Mouse (Mus musculus): ENCODE data around the gene Chaf1b. TPM values are rescaled to one million over a fixed set of nuclear protein-coding genes. Genes with fewer than 3 reads are reported as not detected.

The Chaf1b gene
- polyA plus RNA-seq, 1 experiment from 2014 or later = 53.8 TPM

DNA sequence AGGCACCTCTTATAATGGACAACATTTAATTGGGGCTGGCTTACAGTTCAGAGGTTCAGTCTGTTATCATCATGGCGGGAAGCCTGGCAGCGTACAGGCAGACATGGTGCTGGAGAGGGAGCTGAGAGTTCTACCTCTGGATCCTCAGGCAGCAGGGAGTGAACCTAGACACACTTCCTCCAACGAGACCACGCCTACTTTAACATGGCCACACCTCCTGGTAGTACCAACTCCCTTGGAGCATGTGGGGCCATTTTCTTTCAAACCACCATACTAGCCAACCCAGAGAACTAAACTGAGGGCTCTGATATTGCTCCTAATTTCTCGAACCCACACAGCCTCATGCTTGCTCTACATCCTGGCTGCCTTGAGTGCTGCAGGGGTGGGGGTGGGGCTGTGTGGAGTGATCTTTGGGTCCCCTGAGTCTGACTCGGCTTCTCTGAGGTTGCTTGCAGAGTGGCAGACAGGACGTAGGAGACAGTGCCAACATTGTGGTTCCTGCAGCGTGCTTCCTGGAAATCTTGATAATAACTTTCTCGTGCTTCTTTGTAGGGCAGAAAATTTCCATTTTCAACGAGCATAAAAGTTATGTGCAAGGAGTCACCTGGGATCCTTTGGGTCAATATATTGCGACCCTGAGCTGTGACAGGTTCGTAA is 7.4 kb downstream of the Chaf1b start:
- H3K27me3 ChIP-seq (replicated peaks) = no peaks in the 10 kb centered on the region
- H3K36me3 ChIP-seq = peaks cover 19% of the 10 kb centered on the region; the same call in 1 of the 2 replicates
- WGBS = 79% methylated on average over 12 of the region's 12 CpGs
- H3K27ac ChIP-seq = no peak overlapping the region
- H3K9me3 ChIP-seq = no peaks in the 10 kb centered on the region
- no peak for ATAC-seq (ENCODE audit: insufficient read depth, low FRiP score, low read depth)
- no peak overlapping the region for H3K4me2 ChIP-seq
- no peak overlapping the region for H3K4me3 ChIP-seq (replicated peaks)
- no peaks in the 10 kb centered on the region for H3K4me1 ChIP-seq
- no peak overlapping the region for H3K9ac ChIP-seq

DNA sequence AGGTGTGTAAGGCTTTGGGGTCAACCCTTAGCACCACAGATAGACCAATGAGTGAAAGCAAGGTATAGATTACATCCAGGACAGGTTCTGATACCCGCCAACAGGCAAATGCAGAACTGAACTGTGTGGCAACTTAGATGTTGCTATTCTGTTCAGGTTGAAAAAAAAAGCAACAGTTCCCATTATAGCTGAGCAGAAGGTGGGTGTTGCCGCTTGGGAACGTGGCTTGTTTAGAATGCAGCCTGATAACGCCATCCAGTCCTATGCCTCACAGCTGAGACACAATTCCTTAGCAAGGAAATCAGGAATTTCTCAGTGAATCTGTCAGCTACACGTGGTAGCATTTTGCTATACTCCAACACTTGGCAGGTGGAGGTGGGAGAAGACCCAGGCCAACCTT is 9.6 kb downstream of the Chaf1b start:
- Histone ChIP-seq H3K9ac (no peak overlapping the region), H3K4me2 (no peak overlapping the region), H3K36me3 (peaks cover 15% of the 10 kb centered on the region; the same call in 1 of the 2 replicates), H3K9me3 (no peaks in the 10 kb centered on the region), H3K27ac (no peak overlapping the region), H3K4me3 (replicated peaks) (no peak overlapping the region), H3K4me1 (no peaks in the 10 kb centered on the region), H3K27me3 (replicated peaks) (no peaks in the 10 kb centered on the region)
- WGBS = 87% methylated on average over 5 of the region's 5 CpGs
- ATAC-seq (ENCODE audit: insufficient read depth, low FRiP score, low read depth) = no peak

DNA sequence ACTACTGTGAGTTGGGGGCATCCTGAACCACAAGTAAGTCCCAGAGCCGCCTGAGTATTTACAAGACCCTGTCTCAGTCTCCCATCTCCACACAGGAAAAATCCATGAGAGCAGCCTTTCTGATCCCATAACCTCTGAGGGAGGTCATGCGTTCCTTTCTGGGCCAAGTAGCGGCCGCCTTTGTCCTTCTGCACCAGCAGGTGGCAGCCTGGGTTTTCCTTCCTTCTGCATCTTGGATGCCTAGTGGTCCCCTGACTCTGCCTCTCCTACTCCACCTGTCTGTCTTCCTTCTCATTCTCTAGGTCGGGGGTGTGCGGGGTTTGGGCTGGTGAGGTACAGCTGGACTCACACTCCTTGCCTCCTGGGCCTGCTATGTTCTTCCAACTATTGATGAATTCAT is 19.3 kb downstream of the Chaf1b start:
- H3K4me3 ChIP-seq (replicated peaks) = no peak overlapping the region
- no peaks in the 10 kb centered on the region for H3K27me3 ChIP-seq (replicated peaks)
- no peak overlapping the region for H3K27ac ChIP-seq
- 76% methylated on average over 6 of the region's 6 CpGs for WGBS
- no peak for ATAC-seq (ENCODE audit: insufficient read depth, low FRiP score, low read depth)
- H3K36me3 ChIP-seq = 0 out of 2 replicates have a peak, but pooled peaks cover 21% of the 10 kb centered on the region
- 0 out of 2 replicates have a peak, but pooled peaks cover 9% of the 10 kb centered on the region for H3K4me1 ChIP-seq
- H3K4me2 ChIP-seq = no peak overlapping the region
- no peaks in the 10 kb centered on the region for H3K9me3 ChIP-seq
- H3K9ac ChIP-seq = no peak overlapping the region

DNA sequence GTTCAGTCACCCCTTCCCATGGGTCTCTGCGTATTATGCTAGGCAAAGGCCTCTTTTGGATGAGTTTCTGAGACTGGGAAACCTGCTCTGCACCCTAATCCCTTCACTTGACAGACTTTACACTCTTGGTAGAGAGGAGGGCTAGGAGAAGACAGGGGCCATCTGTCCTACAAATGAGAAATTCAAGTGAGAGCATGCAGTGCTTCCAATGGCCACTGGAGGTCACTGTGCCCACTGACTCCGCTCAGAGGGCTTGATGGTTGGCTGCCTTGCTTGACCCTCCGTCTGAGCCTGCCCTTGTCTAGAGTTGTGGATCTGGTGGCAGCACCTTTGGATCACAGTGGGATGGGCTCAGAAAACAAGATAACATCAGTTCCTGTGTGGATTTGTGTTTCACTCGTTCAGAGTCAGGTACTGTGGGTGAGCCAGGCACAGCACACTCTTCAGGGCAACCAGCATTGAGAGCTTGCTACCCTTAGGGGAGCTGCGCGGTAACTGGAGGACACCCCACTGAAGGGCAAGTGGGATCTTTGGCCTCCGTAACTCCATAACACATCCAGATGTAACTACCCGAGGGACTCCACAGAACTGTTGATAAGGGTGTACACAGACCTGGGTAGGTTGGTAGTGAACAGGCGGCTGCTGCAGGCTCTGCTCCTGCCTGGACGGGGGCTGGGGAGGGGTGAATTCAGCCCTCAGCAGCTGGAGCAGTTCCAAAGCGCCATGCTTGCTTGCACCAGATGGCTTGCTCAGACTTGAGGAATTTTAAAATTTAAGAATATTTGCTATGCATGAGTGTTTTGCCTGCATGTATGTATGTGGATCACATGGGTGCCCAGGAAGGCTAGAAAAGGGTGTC is 22.7 kb downstream of the Chaf1b start:
- 0 out of 2 replicates have a peak, but pooled peaks cover 11% of the 10 kb centered on the region for H3K36me3 ChIP-seq
- H3K4me1 ChIP-seq = 0 out of 2 replicates have a peak, but pooled peaks cover 9% of the 10 kb centered on the region
- H3K27ac ChIP-seq = no peak overlapping the region
- ATAC-seq (ENCODE audit: insufficient read depth, low FRiP score, low read depth) = peak; percentile 25; the same call in 1 of the 2 replicates
- no peak overlapping the region for H3K4me2 ChIP-seq
- H3K4me3 ChIP-seq (replicated peaks) = no peak overlapping the region
- no peak overlapping the region for H3K9ac ChIP-seq
- 53% methylated on average over 11 of the region's 11 CpGs for WGBS
- no peaks in the 10 kb centered on the region for H3K9me3 ChIP-seq
- H3K27me3 ChIP-seq (replicated peaks) = no peaks in the 10 kb centered on the region

DNA sequence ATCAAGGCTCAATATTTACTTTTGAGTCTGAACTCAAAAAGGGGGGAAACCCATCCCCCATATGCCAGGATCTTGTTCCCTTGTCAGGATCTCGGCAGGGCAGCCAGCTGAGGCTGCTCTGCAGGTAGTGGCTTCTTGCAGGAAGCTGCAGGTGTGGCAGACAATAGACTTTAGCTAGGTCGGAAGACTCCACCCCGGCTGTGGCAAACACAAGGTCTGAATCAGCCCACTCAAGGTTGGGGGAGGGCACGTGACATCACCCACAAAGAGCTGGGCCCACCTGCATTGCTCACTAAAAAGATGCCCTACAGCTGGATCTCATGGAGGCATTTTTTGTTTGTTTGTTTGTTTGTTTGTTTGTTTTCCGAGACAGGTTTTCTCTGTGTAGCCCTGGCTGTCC is 24.1 kb downstream of the Chaf1b start:
- Histone ChIP-seq H3K27me3 (replicated peaks) (no peaks in the 10 kb centered on the region), H3K9ac (no peak overlapping the region), H3K4me2 (no peak overlapping the region), H3K4me1 (0 out of 2 replicates have a peak, but pooled peaks cover 9% of the 10 kb centered on the region), H3K36me3 (0 out of 2 replicates have a peak, but pooled peaks cover 3% of the 10 kb centered on the region), H3K4me3 (replicated peaks) (no peak overlapping the region), H3K27ac (no peak overlapping the region), H3K9me3 (no peaks in the 10 kb centered on the region)
- WGBS = 74% methylated on average over 5 of the region's 5 CpGs
- no peak for ATAC-seq (ENCODE audit: insufficient read depth, low FRiP score, low read depth)

DNA sequence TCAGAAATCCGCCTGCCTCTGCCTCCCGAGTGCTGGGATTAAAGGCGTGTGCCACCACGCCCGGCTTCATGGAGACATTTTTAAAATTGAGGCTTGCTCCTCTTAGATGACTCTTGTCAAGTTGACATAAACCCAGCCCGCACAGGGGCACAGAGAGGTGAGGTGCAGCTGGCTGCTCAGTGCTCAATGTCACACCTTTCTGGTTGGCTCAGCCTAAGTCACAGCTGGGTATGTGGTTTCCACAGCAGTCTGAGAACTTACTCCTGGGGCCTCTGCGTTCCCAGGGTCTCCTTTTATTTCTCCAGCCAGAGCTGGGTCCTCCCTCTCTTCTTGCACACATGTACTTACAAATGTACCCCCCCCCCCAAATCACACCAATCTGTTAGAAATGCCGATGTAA is 24.5 kb downstream of the Chaf1b start:
- Histone ChIP-seq H3K9me3 (no peaks in the 10 kb centered on the region), H3K4me1 (0 out of 2 replicates have a peak, but pooled peaks cover 9% of the 10 kb centered on the region), H3K9ac (no peak overlapping the region), H3K4me3 (replicated peaks) (no peak overlapping the region), H3K36me3 (0 out of 2 replicates have a peak, but pooled peaks cover 1% of the 10 kb centered on the region), H3K4me2 (no peak overlapping the region), H3K27ac (no peak overlapping the region), H3K27me3 (replicated peaks) (no peaks in the 10 kb centered on the region)
- ATAC-seq (ENCODE audit: insufficient read depth, low FRiP score, low read depth) = no peak
- WGBS = 86% methylated on average over 8 of the region's 8 CpGs

DNA sequence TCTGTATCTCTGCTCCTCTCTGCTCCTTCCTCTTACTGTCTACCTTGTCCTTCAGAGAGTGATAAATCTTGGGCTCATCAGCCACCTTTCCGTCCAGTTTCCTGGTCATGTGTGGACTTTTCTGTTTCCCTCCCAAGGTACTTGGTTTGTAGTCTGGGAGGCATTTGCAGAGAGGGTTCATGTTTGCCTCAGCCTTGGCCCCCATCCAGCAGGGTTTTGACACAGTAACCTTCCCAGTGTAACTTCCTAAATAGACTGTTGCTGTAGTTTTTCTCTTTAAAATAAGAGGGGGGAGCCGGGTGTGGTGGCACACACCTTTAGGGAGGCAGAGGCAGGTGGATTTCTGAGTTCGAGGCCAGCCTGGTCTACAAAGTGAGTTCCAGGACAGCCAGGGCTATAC is 26.2 kb downstream of the Chaf1b start:
- H3K9ac ChIP-seq = no peak overlapping the region
- no peak overlapping the region for H3K4me3 ChIP-seq (replicated peaks)
- no peak for ATAC-seq (ENCODE audit: insufficient read depth, low FRiP score, low read depth)
- H3K4me2 ChIP-seq = no peak overlapping the region
- H3K27ac ChIP-seq = no peak overlapping the region
- no peaks in the 10 kb centered on the region for H3K36me3 ChIP-seq
- WGBS = 83% methylated on average over 3 of the region's 3 CpGs
- H3K4me1 ChIP-seq = 0 out of 2 replicates have a peak, but pooled peaks cover 12% of the 10 kb centered on the region
- no peaks in the 10 kb centered on the region for H3K9me3 ChIP-seq
- H3K27me3 ChIP-seq (replicated peaks) = no peaks in the 10 kb centered on the region

DNA sequence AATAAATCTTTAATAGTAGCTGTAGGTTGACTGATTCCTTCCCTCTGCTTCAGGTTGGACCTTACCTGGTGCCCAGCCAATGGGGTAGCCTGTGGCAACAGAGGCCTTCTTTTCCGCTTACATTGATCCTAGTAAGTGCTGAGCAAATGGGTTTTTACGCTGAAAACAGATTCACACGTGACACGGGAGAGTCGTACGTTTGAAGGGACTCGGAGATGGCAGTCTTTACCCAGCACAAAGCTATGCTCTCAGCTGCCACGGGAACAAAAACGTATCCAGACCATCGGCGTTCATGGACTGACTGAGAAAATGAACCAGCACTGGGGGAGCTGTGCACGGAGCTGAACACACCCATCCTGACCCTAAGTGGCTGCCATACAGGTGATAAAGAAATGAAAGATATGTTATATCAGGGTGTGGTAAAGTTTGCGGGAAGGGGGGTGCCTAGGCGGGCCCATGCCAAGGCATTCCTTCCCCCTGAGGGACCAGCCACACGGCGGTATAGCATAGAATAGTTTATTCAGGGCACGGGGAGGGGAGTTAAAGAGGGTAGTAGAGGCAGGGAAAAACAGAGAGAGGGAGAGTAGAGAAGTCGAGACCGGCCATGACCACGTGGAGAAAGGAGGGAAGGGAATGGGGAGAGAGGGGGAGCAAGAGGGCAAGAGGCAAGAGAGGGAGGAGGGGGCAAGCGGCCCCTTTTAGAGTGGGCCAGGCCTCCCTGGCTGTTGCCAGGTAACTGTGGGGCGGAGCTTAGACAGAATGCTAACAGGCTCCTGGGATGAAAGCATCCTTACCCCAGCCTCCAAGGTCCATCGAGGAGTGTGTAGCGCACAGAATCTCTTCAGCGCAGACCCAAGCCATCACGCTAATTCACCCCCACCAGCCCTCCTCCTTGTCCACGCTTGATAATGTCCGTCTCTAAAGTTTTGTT is 27.3 kb downstream of the Chaf1b start:
- WGBS = 54% methylated on average over 28 of the region's 28 CpGs
- Histone ChIP-seq H3K4me3 (replicated peaks) (no peak overlapping the region), H3K9ac (no peak overlapping the region), H3K36me3 (no peaks in the 10 kb centered on the region), H3K27me3 (replicated peaks) (no peaks in the 10 kb centered on the region), H3K4me2 (no peak overlapping the region), H3K9me3 (no peaks in the 10 kb centered on the region), H3K27ac (peak overlapping the region; percentile 31; the same call in 1 of the 2 replicates), H3K4me1 (0 out of 2 replicates have a peak, but pooled peaks cover 12% of the 10 kb centered on the region)
- ATAC-seq (ENCODE audit: insufficient read depth, low FRiP score, low read depth) = peak; percentile 75

DNA sequence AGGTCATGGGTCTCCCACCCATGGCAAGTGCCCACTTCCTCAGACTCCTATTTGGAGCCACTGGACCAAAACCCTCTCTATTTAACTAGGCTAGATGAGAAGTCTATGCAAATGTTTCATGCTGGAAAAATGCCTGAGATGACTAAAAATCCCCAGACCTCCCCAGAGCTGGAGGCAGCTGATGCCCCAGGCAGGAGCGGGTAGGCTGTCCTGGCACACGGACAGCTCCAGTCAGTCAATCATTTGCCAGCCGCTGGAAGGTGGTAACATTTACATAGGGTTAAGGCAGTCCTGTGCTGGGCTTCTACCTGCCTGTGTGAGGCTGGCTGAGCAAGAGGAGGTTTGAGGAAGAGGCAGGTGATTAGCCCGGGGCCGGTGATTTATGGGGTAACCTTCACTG is 28.5 kb downstream of the Chaf1b start:
- 35% methylated on average over 5 of the region's 5 CpGs for WGBS
- Histone ChIP-seq H3K36me3 (no peaks in the 10 kb centered on the region), H3K27ac (no peak overlapping the region), H3K4me2 (no peak overlapping the region), H3K4me1 (0 out of 2 replicates have a peak, but pooled peaks cover 3% of the 10 kb centered on the region), H3K9me3 (no peaks in the 10 kb centered on the region), H3K9ac (no peak overlapping the region), H3K27me3 (replicated peaks) (no peaks in the 10 kb centered on the region), H3K4me3 (replicated peaks) (no peak overlapping the region)
- ATAC-seq (ENCODE audit: insufficient read depth, low FRiP score, low read depth) = no peak

DNA sequence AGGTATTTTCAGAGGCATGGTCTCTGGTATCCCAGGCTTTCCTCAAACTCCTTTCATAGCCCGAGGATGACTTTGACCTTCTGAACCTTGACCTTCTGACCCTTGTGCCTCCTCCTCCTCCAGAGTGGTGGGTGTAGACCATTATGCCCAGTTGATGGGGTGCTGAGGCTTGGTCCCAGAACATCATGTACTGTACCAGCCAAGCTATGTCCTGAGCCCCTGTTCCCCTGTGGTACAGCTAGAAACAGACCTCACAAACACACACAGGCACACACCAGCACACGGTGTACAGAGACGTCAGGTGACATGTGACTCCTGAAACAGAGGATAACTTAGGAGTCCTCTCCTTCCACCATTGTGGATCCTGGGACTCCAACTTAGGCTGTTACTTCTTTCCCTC is 29.1 kb downstream of the Chaf1b start:
- Histone ChIP-seq H3K27ac (no peak overlapping the region), H3K4me3 (replicated peaks) (no peak overlapping the region), H3K9me3 (no peaks in the 10 kb centered on the region), H3K9ac (no peak overlapping the region), H3K27me3 (replicated peaks) (no peaks in the 10 kb centered on the region), H3K4me1 (peaks cover 7% of the 10 kb centered on the region), H3K36me3 (no peaks in the 10 kb centered on the region), H3K4me2 (no peak overlapping the region)
- ATAC-seq (ENCODE audit: insufficient read depth, low FRiP score, low read depth) = no peak
- WGBS = 54% methylated on average over 3 of the region's 3 CpGs

DNA sequence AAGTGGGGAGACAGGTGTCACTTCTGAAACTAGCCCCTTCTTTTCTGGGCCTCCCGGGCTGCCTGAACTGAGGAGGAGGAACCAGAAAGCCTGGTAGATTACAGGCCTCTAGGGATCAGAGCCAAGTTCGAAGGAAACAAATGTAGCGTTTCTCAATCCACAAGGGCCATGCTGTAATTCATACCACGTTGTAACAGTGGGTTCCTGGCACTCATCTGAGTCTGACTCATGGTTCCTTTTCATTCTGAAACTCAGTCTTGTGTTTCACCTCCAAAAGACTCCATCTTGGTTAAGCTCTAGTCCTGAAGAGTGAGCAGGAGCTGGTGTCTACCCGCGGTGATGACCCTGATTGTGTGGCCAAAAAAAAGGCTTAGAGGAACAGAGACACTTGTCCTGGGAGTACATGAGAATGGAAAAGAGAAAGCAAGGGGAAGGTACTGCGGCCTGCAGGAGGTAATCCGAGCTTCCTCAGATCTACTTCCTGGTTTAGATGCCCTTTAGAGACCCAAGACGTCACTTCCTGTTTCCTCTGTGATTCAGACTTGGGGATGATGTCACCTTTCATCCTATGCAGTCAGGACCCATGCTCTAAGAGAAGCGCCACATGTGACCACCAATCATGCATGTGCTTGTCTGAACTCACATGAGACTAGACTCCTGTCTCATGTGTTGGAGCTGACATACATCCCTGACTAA is 30.3 kb downstream of the Chaf1b start:
- no peaks in the 10 kb centered on the region for H3K27me3 ChIP-seq (replicated peaks)
- no peak overlapping the region for H3K9ac ChIP-seq
- WGBS = 66% methylated on average over 10 of the region's 10 CpGs
- peaks cover 11% of the 10 kb centered on the region for H3K4me1 ChIP-seq
- H3K4me3 ChIP-seq (replicated peaks) = no peak overlapping the region
- H3K36me3 ChIP-seq = no peaks in the 10 kb centered on the region
- no peak overlapping the region for H3K27ac ChIP-seq
- H3K9me3 ChIP-seq = no peaks in the 10 kb centered on the region
- no peak overlapping the region for H3K4me2 ChIP-seq
- ATAC-seq (ENCODE audit: insufficient read depth, low FRiP score, low read depth) = no peak
